Mouse (Mus musculus) hindbrain, embryonic 14.5 days (tissue): ENCODE measurements around the gene Ncf1. TPM values are rescaled to one million over a fixed set of nuclear protein-coding genes. Genes with fewer than 3 reads are reported as not detected.

ENCODE experiments used
- ATAC-seq: fragments of 200-750 bp; cut with Nextera tagmentation; 2 replicates; pipeline ENCODE4 v1.8.0; 2017; ENCODE audit warnings: moderate number of reproducible peaks, mild to moderate bottlenecking, moderate TSS enrichment, moderate library complexity; ENCODE audit not compliant: low FRiP score
- DNase-seq: peaks from one replicate; pipeline ENCODE4 v3.0.0-alpha.2; 2015; ENCODE audit warnings: low spot score
- H3K27ac ChIP-seq: fragments of 300-500 bp; sonication (generic); 2 replicates; pipeline ENCODE4 v1.5.1; 2014; ENCODE audit warnings: mild to moderate bottlenecking, moderate library complexity
- H3K27me3 ChIP-seq: fragments of 300-500 bp; sonication (generic); 2 replicates; pipeline ENCODE4 v1.6.1; 2014; ENCODE audit warnings: mild to moderate bottlenecking, low read length, mixed read lengths; ENCODE audit not compliant: control insufficient read depth, insufficient read depth
- H3K36me3 ChIP-seq: fragments of 300-500 bp; sonication (generic); replicated peaks from 2 replicates; pipeline ENCODE4 v1.6.1; 2014; ENCODE audit not compliant: control insufficient read depth, insufficient read depth
- H3K4me1 ChIP-seq: fragments of 300-500 bp; sonication (generic); replicated peaks from 2 replicates; pipeline ENCODE4 v1.6.1; 2014; ENCODE audit warnings: antibody characterized with exemption, low read length, mixed read lengths; ENCODE audit not compliant: control insufficient read depth, insufficient read depth
- H3K4me2 ChIP-seq: fragments of 300-500 bp; sonication (generic); replicated peaks from 2 replicates; pipeline ENCODE4 v1.6.1; 2014; ENCODE audit warnings: mild to moderate bottlenecking, moderate library complexity
- H3K4me3 ChIP-seq: fragments of 300-500 bp; sonication (generic); replicated peaks from 2 replicates; pipeline ENCODE4 v1.5.1; 2014; ENCODE audit warnings: mild to moderate bottlenecking, low read length
- H3K9ac ChIP-seq: fragments of 300-500 bp; sonication (generic); 2 replicates; pipeline ENCODE4 v1.6.1; 2014
- H3K9me3 ChIP-seq: fragments of 300-500 bp; sonication (generic); 2 replicates; pipeline ENCODE4 v1.6.1; 2016; ENCODE audit warnings: low read length; ENCODE audit not compliant: control insufficient read depth
- WGBS: fragments of 180-500 bp; shearing (Covaris S2); extraction: QIAGEN DNeasy Blood & Tissue Kit; methylation state at CpG from one replicate; pipeline ENCODE4 v1.1.7; 2014; 5-methylcytosine and 5-hydroxymethylcytosine counted together
- polyA plus RNA-seq: library from polyadenylated mRNA; unstranded; fragments of >200 nt; fragmentation: Nextera tagmentation; extraction: Ambion mirVana; gene quantifications from 2 replicates; pipeline ENCODE4 v1.2.1, GENCODE M21; 2014

Gene Ncf1
- polyA plus RNA-seq, 1 experiment from 2014 or later: 2.3 TPM

DNA sequence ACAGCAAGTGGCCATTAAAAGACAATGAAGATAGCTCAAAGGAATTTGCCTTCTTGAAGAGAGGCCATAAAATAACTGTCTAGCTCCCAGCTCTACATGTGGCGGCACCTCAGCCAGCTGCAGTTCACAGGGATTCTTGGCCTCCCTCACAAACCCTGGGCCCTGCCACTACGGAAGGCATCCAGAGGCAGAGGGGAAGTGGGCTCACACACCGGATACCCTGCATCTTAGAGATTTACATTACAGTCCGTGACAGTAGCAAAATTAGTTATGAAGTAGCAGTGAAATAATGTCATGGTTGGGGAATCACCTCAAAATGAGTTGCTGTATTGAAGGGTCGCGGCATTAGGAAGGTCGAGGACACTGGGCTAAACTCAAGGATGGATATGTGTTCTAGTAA, 40.9 kb downstream of the Ncf1 start:
- no peak overlapping the region for H3K27ac ChIP-seq
- no peaks in the 10 kb centered on the region for H3K9me3 ChIP-seq
- H3K27me3 ChIP-seq: no peaks in the 10 kb centered on the region
- DNase-seq (no peak), ATAC-seq (no peak)
- H3K36me3 ChIP-seq: peaks cover 7% of the 10 kb centered on the region; the same call in 1 of the 2 replicates
- H3K9ac ChIP-seq: no peak overlapping the region
- H3K4me1 ChIP-seq: no peaks in the 10 kb centered on the region
- WGBS: 84% methylated on average over 7 of the region's 7 CpGs
- H3K4me3 ChIP-seq: no peak overlapping the region
- no peak overlapping the region for H3K4me2 ChIP-seq

- Histone ChIP-seq H3K4me2 (no peak overlapping the region), H3K4me3 (no peak overlapping the region), H3K27ac (no peak overlapping the region), H3K4me1 (peaks cover 13% of the 10 kb centered on the region), H3K9ac (no peak overlapping the region), H3K27me3 (no peaks in the 10 kb centered on the region), H3K36me3 (no peaks in the 10 kb centered on the region), H3K9me3 (no peaks in the 10 kb centered on the region)
- no peak for ATAC-seq
- WGBS: 77% methylated on average over 4 of the region's 4 CpGs
- DNase-seq: no peak
Observed at GRCm38 (mm10) chr5:134186961-134187731, 42.3 kb downstream of the Ncf1 start.

GRCm38 (mm10) chr5:134186059-134186458, 43.4 kb downstream of the Ncf1 start:
- Histone ChIP-seq H3K4me3 (no peak overlapping the region), H3K27ac (no peak overlapping the region), H3K4me2 (no peak overlapping the region), H3K36me3 (no peaks in the 10 kb centered on the region), H3K4me1 (peaks cover 15% of the 10 kb centered on the region), H3K9me3 (no peaks in the 10 kb centered on the region), H3K27me3 (no peaks in the 10 kb centered on the region), H3K9ac (no peak overlapping the region)
- no peak for DNase-seq
- no peak for ATAC-seq
- WGBS: 93% methylated on average over 3 of the region's 3 CpGs

GRCm38 (mm10) chr5:134183880-134184808, 45.3 kb downstream of the Ncf1 start, which contains the start of gene Gtf2ird2:
Gene Gtf2ird2, plus strand, starts transcription at chr5:134184019.
- DNase-seq: peak; percentile 99
- WGBS: under 1% methylated on average over 92 of the region's 92 CpGs
- peak; percentile 96 for ATAC-seq
- Histone ChIP-seq H3K9ac (peak within 1 kb of the TSS; percentile 73), H3K9me3 (no peaks in the 10 kb centered on the region), H3K4me3 (peak within 1 kb of the TSS; percentile 59), H3K27ac (peak within 1 kb of the TSS; percentile 96), H3K4me2 (peak within 1 kb of the TSS; percentile 59), H3K27me3 (no peaks in the 10 kb centered on the region), H3K36me3 (no peaks in the 10 kb centered on the region), H3K4me1 (peaks cover 15% of the 10 kb centered on the region)

DNA sequence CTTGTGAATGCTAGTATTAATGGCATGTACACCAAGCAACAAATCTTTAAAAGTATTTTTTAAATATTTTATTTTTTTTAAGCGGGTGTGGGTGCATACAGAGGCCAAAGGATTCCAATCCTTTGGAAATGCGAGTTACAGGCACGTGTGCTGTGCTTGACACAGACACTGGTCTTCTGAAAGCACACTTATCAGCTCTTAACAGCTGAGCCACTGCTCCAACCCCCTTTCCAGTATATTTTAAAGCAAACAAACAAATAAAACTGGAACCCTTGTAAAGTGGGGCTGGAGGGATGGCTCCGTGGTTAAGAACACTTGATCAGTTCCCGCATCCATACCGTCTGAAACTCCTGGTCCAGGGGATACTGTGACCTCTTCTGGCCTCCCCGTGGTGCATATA, 46.3 kb downstream of the Ncf1 start:
- Histone ChIP-seq H3K9me3 (no peaks in the 10 kb centered on the region), H3K27me3 (no peaks in the 10 kb centered on the region), H3K9ac (peak overlapping the region; percentile 73), H3K4me3 (peak overlapping the region; percentile 59), H3K4me2 (peak overlapping the region; percentile 59), H3K4me1 (peaks cover 15% of the 10 kb centered on the region), H3K36me3 (no peaks in the 10 kb centered on the region), H3K27ac (peak overlapping the region; percentile 96)
- WGBS: 59% methylated on average over 7 of the region's 7 CpGs
- ATAC-seq (no peak), DNase-seq (no peak)

DNA sequence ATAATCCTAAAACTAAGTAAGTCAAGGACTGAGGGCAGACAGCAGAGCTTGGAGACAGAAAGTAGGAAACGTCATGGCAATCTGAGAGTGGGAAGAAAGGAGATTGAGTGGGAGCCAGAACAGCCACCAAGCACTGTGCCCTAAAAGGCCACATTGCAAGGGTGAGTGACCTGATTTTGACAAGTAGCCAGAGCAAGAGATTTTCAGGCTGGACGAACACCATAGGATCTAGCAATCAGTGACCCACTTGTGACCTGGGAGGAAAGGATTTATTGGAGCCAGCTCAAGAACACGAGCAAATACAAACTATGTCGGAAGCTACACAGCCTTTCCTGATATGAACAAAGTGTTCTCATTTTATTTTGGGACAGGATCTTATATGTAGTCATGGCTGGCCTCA, 46.7 kb downstream of the Ncf1 start:
- Histone ChIP-seq H3K4me3 (peak overlapping the region; percentile 59; the same call in 1 of the 2 replicates), H3K27me3 (no peaks in the 10 kb centered on the region), H3K4me2 (peak overlapping the region; percentile 59), H3K9ac (peak overlapping the region; percentile 73), H3K27ac (no peak overlapping the region), H3K9me3 (no peaks in the 10 kb centered on the region), H3K36me3 (no peaks in the 10 kb centered on the region), H3K4me1 (peaks cover 15% of the 10 kb centered on the region)
- WGBS: 67% methylated on average over 4 of the region's 4 CpGs
- ATAC-seq (no peak), DNase-seq (no peak)

GRCm38 (mm10) chr5:134182172-134182571, 47.3 kb downstream of the Ncf1 start:
- Histone ChIP-seq H3K4me1 (peaks cover 15% of the 10 kb centered on the region), H3K36me3 (no peaks in the 10 kb centered on the region), H3K27ac (no peak overlapping the region), H3K4me2 (no peak overlapping the region), H3K9me3 (no peaks in the 10 kb centered on the region), H3K27me3 (no peaks in the 10 kb centered on the region), H3K4me3 (no peak overlapping the region), H3K9ac (no peak overlapping the region)
- 49% methylated on average over 3 of the region's 3 CpGs for WGBS
- no peak for ATAC-seq
- no peak for DNase-seq

DNA sequence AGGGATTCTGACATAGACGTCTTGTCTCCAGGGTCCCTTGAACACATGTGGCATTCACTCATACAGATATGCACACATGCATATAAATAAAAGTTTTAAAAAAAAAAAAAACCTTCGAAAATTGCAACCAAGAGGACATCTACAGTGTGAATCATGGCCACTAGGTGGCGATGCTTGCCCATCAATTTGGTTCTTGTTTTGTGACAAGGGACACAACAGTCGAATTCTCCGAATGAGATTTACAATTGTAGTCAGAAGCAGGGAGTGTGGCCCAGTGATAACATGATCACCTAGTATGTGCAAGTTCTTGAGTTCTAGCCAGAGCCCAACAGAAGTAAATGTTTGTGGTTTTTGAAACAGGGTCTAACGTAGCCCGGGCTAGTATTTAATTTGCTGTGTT, 49.6 kb downstream of the Ncf1 start:
- H3K4me1 ChIP-seq: peaks cover 22% of the 10 kb centered on the region
- no peak overlapping the region for H3K9ac ChIP-seq
- H3K27ac ChIP-seq: no peak overlapping the region
- H3K9me3 ChIP-seq: no peaks in the 10 kb centered on the region
- peak; percentile 95 for DNase-seq
- WGBS: 23% methylated on average over 7 of the region's 7 CpGs
- no peak overlapping the region for H3K4me3 ChIP-seq
- H3K36me3 ChIP-seq: no peaks in the 10 kb centered on the region
- H3K4me2 ChIP-seq: no peak overlapping the region
- H3K27me3 ChIP-seq: no peaks in the 10 kb centered on the region
- no peak for ATAC-seq

GRCm38 (mm10) chr5:134178536-134178935, 50.9 kb downstream of the Ncf1 start:
- H3K36me3 ChIP-seq: no peaks in the 10 kb centered on the region

More at GRCm38 (mm10) chr5:134178536-134178935, 50.9 kb downstream of the Ncf1 start:
- Histone ChIP-seq H3K4me3 (no peak overlapping the region), H3K9me3 (no peaks in the 10 kb centered on the region), H3K27me3 (no peaks in the 10 kb centered on the region), H3K4me2 (no peak overlapping the region), H3K4me1 (peaks cover 22% of the 10 kb centered on the region), H3K9ac (no peak overlapping the region), H3K27ac (no peak overlapping the region)
- DNase-seq (no peak), ATAC-seq (no peak)
- WGBS: 86% methylated on average over 7 of the region's 7 CpGs
